Mouse (Mus musculus) kidney, adult 2 months (tissue): ENCODE data around the gene Psip1.

Source experiments
- CTCF ChIP-seq: fragments of 200-500 bp; conservative IDR thresholded peaks from 2 replicates; pipeline ENCODE4 v1.5.1; 2011; ENCODE audit warnings: low read depth, mild to moderate bottlenecking, control low read depth, low read length, moderate library complexity, mixed read lengths; ENCODE audit not compliant: insufficient read depth, insufficient read length
- POLR2A ChIP-seq: fragments of 200-500 bp; IDR thresholded peaks from one replicate; pipeline ENCODE4 v1.6.1; 2011; ENCODE audit warnings: low read depth, low read length, control low read depth

GRCm38 (mm10) chr4:83524843-83525689 lies 38.8 kb upstream of the Psip1 start, which contains the start of gene Ccdc171:
- TF ChIP-seq CTCF, result no peak
- peak; percentile 80 for TF ChIP-seq POLR2A
